Mouse (Mus musculus) lung, adult 2 months (tissue): Measurements from ENCODE around the gene Nudt9.

Experiments used
- CTCF ChIP-seq: fragments of 200-500 bp; IDR thresholded peaks from 2 replicates; pipeline ENCODE4 v1.5.1; 2011; ENCODE audit warnings: mild to moderate bottlenecking, low read length, control low read depth; ENCODE audit not compliant: insufficient read depth
- POLR2A ChIP-seq: fragments of 200-500 bp; IDR thresholded peaks from 2 replicates; pipeline ENCODE4 v1.6.1; 2011; ENCODE audit warnings: low read depth, mild to moderate bottlenecking, control low read depth, low read length, borderline replicate concordance; ENCODE audit errors: extremely low read depth

DNA sequence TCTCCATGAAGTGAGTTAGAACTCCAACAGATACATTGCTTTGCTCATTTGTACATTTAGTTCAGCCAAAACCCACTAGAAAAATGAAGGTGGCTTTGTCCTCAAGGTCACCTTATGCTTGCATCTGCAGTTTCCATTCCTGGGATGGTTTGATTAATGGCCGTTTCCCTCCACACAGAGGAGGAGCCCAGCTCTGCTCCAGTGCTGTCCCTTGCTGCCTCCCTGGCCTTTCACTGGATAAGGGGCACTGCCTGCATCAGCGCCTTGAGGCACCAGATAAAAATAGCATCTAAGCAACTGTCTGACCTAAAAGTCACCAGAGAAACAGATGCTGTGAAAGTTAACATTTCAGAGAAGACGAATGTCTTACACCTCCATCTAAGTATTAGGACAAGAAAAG, 63.4 kb downstream of the Nudt9 start:
- no peak for TF ChIP-seq POLR2A
- TF ChIP-seq CTCF: no peak
